Mouse (Mus musculus) lung, embryonic 14.5 days (tissue): ENCODE data around the gene Taok3. TPM values are rescaled to one million over a fixed set of nuclear protein-coding genes. Genes with fewer than 3 reads are reported as not detected.

Source experiments
- ATAC-seq: fragments of 200-750 bp; cut with Nextera tagmentation; 2 replicates; pipeline ENCODE4 v1.8.0; 2017; ENCODE audit warnings: mild to moderate bottlenecking, moderate TSS enrichment, moderate library complexity; ENCODE audit not compliant: insufficient read depth
- DNase-seq: peaks from one replicate; pipeline ENCODE4 v3.0.0-alpha.2; 2015
- H3K27ac ChIP-seq: fragments of 300-500 bp; sonication (generic); 2 replicates; pipeline ENCODE4 v1.5.1; 2014; ENCODE audit warnings: low read depth, mild to moderate bottlenecking, moderate library complexity
- H3K27me3 ChIP-seq: fragments of 300-500 bp; sonication (generic); 2 replicates; pipeline ENCODE4 v1.6.1; 2014; ENCODE audit warnings: low read length, control low read depth; ENCODE audit not compliant: insufficient read depth
- H3K36me3 ChIP-seq: fragments of 300-500 bp; sonication (generic); 2 replicates; pipeline ENCODE4 v1.6.1; 2014; ENCODE audit warnings: control low read depth; ENCODE audit not compliant: insufficient read depth
- H3K4me1 ChIP-seq: fragments of 300-500 bp; sonication (generic); 2 replicates; pipeline ENCODE4 v1.6.1; 2014; ENCODE audit warnings: antibody characterized with exemption, control low read depth; ENCODE audit not compliant: insufficient read depth
- H3K4me2 ChIP-seq: fragments of 300-500 bp; sonication (generic); 2 replicates; pipeline ENCODE4 v1.6.1; 2014; ENCODE audit warnings: mild to moderate bottlenecking
- H3K4me3 ChIP-seq: fragments of 300-500 bp; sonication (generic); 2 replicates; pipeline ENCODE4 v1.5.1; 2014; ENCODE audit warnings: low read depth, low read length
- H3K9ac ChIP-seq: fragments of 300-500 bp; sonication (generic); 2 replicates; pipeline ENCODE4 v1.6.1; 2014
- H3K9me3 ChIP-seq: fragments of 300-500 bp; sonication (generic); 2 replicates; pipeline ENCODE4 v1.6.1; 2016; ENCODE audit warnings: low read depth, low read length, control low read depth
- CTCF ChIP-seq: IDR thresholded peaks from 2 replicates; pipeline ENCODE4 v1.5.1; 2016; ENCODE audit warnings: antibody characterized with exemption, low read depth
- WGBS: fragments of 180-500 bp; shearing (Covaris S2); extraction: QIAGEN DNeasy Blood & Tissue Kit; methylation state at CpG from one replicate; pipeline ENCODE4 v1.1.7; 2014; 5-methylcytosine and 5-hydroxymethylcytosine counted together
- polyA plus RNA-seq: library from polyadenylated mRNA; unstranded; fragments of >200 nt; fragmentation: Nextera tagmentation; extraction: Ambion mirVana; gene quantifications from 2 replicates; pipeline ENCODE4 v1.2.1, GENCODE M21; 2014

Gene Taok3
- polyA plus RNA-seq, 1 experiment from 2014 or later: 18.8 TPM

DNA sequence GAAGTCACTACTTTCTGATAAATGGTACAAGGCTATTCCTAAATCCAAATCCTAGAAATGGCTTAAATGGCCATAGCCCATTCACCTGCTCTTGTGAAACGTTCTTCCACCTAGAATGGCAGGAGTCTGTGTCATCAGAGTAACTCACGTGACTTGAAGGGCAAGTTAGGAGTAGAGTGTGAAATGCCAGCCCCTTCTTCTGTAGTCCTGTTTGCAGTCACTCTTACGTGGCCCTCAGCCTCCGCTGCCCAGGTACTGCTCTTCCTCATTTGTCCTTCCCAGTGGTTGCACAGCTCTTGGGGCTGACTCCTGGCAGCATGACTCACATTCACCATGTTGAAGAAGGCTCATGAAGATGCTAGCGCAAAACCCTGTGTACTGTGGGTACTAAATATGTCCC, 74.7 kb downstream of the Taok3 start:
- 81% methylated on average over 5 of the region's 5 CpGs for WGBS
- no peak for DNase-seq
- no peak overlapping the region for H3K27ac ChIP-seq

DNA sequence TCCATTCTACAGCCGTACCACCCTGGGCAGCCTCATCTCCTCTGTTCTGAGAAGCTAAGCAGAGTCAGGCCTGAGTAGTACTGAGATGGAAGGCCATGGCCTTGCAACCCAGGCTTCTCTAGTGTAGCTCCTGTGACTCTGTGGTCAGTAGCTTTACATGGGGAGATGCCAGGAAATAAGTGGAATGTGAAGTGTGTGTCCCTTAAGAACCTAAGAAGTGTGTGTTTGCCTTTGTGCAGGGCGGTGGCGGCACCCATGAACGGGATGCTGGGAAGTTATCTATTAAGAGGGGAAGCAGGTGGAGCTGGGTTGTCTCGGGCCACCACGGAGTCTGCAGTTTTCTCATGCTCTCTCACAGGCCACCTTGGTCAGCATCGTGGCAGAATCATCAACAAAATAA, 76.6 kb downstream of the Taok3 start:
- no peak for DNase-seq
- Histone ChIP-seq H3K9ac (no peak overlapping the region), H3K4me1 (no peaks in the 10 kb centered on the region), H3K27me3 (no peaks in the 10 kb centered on the region), H3K27ac (no peak overlapping the region), H3K4me2 (no peak overlapping the region), H3K9me3 (no peaks in the 10 kb centered on the region; the same call in 1 of the 2 replicates), H3K36me3 (peaks cover 7% of the 10 kb centered on the region; the same call in 1 of the 2 replicates), H3K4me3 (no peak overlapping the region)
- WGBS: 78% methylated on average over 7 of the region's 7 CpGs
- TF ChIP-seq CTCF: no peak
- no peak for ATAC-seq

More for the DNA sequence above, 74.7 kb downstream of the Taok3 start:
- ATAC-seq: no peak
- peaks cover 7% of the 10 kb centered on the region; the same call in 1 of the 2 replicates for H3K36me3 ChIP-seq
- H3K27me3 ChIP-seq: no peaks in the 10 kb centered on the region
- no peak overlapping the region for H3K4me3 ChIP-seq
- no peaks in the 10 kb centered on the region for H3K4me1 ChIP-seq
- no peak overlapping the region for H3K9ac ChIP-seq
- H3K9me3 ChIP-seq: no peaks in the 10 kb centered on the region; the same call in 1 of the 2 replicates
- H3K4me2 ChIP-seq: no peak overlapping the region
- TF ChIP-seq CTCF: no peak

GRCm38 (mm10) chr5:117198390-117198789, 78.5 kb downstream of the Taok3 start:
- Histone ChIP-seq H3K36me3 (peaks cover 10% of the 10 kb centered on the region; the same call in 1 of the 2 replicates), H3K4me1 (no peaks in the 10 kb centered on the region), H3K27me3 (no peaks in the 10 kb centered on the region), H3K4me3 (no peak overlapping the region), H3K4me2 (no peak overlapping the region), H3K9me3 (no peaks in the 10 kb centered on the region; the same call in 1 of the 2 replicates), H3K9ac (no peak overlapping the region), H3K27ac (no peak overlapping the region)
- DNase-seq: no peak
- 0 out of 2 replicates have a peak, but pooled peaks have one; percentile 16 for TF ChIP-seq CTCF
- WGBS: 74% methylated on average over 3 of the region's 3 CpGs
- no peak for ATAC-seq

DNA sequence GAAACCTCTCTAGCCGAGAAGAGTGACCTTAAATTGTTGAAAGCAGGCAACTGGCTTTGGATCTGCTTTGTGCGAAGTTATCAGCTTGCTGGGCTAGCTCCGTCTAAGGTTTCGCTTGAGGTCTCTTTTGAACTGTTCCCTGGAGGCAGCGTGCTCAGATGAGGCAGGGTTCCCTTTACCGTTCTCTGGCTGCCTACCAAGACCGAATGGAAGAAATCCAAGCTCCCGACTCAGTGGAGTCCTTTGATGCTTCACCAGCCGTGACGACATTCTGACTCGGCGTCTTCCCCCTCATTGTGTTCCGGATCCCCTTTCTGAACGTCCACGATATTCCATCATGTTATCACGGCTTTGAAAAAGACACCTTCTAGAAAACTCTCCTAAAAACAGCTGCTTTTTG, 87.4 kb downstream of the Taok3 start:
- peak; percentile 24 for DNase-seq
- Histone ChIP-seq H3K27ac (no peak overlapping the region), H3K27me3 (no peaks in the 10 kb centered on the region), H3K9me3 (no peaks in the 10 kb centered on the region), H3K4me2 (no peak overlapping the region), H3K9ac (no peak overlapping the region), H3K4me3 (no peak overlapping the region), H3K4me1 (no peaks in the 10 kb centered on the region), H3K36me3 (peaks cover 21% of the 10 kb centered on the region)
- no peak for ATAC-seq
- TF ChIP-seq CTCF: no peak
- 77% methylated on average over 16 of the region's 16 CpGs for WGBS

DNA sequence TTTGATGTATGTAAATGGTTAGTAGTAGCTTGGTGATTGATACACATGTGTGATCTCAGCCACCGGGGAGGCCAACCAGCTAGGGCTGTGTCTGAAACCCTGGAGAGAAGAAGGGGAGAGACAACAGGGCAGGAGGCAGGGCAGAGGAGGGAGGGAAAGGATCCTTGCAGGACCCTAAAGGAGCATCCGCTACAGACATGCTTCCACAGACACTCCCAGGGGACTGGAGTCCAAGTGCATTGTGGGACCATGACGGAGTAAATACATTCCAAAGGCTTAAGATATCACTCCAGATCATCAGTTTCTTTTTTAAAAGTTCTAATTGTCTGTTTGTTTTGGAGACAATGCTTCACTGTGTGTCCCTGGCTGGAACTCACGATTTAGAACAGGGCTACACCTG, 94.1 kb downstream of the Taok3 start:
- WGBS: 62% methylated on average over 4 of the region's 4 CpGs
- H3K4me2 ChIP-seq: no peak overlapping the region
- no peak for DNase-seq
- peaks cover 12% of the 10 kb centered on the region; the same call in 1 of the 2 replicates for H3K36me3 ChIP-seq
- H3K27me3 ChIP-seq: no peaks in the 10 kb centered on the region
- no peaks in the 10 kb centered on the region for H3K4me1 ChIP-seq
- no peak for ATAC-seq
- TF ChIP-seq CTCF: no peak
- H3K27ac ChIP-seq: no peak overlapping the region
- H3K9me3 ChIP-seq: no peaks in the 10 kb centered on the region
- H3K9ac ChIP-seq: no peak overlapping the region
- no peak overlapping the region for H3K4me3 ChIP-seq

GRCm38 (mm10) chr5:117231059-117231458, 111.1 kb downstream of the Taok3 start:
- Histone ChIP-seq H3K27ac (no peak overlapping the region), H3K4me2 (no peak overlapping the region), H3K9me3 (no peaks in the 10 kb centered on the region), H3K4me3 (no peak overlapping the region), H3K4me1 (no peaks in the 10 kb centered on the region), H3K36me3 (peaks cover 13% of the 10 kb centered on the region; the same call in 1 of the 2 replicates), H3K27me3 (no peaks in the 10 kb centered on the region), H3K9ac (no peak overlapping the region)
- no peak for TF ChIP-seq CTCF
- 57% methylated on average over 12 of the region's 12 CpGs for WGBS
- no peak for DNase-seq
- no peak for ATAC-seq

- Histone ChIP-seq H3K27ac (no peak overlapping the region), H3K4me2 (no peak overlapping the region), H3K27me3 (no peaks in the 10 kb centered on the region), H3K4me1 (no peaks in the 10 kb centered on the region), H3K9ac (no peak overlapping the region), H3K9me3 (no peaks in the 10 kb centered on the region), H3K4me3 (no peak overlapping the region), H3K36me3 (no peaks in the 10 kb centered on the region)
- 63% methylated on average over 5 of the region's 5 CpGs for WGBS
- DNase-seq (no peak), ATAC-seq (no peak)
- TF ChIP-seq CTCF: no peak
These were observed 116.6 kb downstream of the Taok3 start for GRCm38 (mm10) chr5:117236540-117236939.
